Mouse (Mus musculus) layer of hippocampus, postnatal 10 days (tissue): ENCODE measurements at regions not wholly inside any gene's neighbourhood (a gene's known extent, or its start where the extent isn't known, plus 50 kb on each side); places are given as distances from the start of the nearest gene placed in this dataset.
A peak's percentile ranks its signal among the peaks of the same experiment; 100 is the strongest.

Source experiments
- DNase-seq, 2 experiments: peaks; one replicate each; pipeline ENCODE4 v3.0.0; 2021; ENCODE audit warnings: low spot score in 2 of 2

DNA sequence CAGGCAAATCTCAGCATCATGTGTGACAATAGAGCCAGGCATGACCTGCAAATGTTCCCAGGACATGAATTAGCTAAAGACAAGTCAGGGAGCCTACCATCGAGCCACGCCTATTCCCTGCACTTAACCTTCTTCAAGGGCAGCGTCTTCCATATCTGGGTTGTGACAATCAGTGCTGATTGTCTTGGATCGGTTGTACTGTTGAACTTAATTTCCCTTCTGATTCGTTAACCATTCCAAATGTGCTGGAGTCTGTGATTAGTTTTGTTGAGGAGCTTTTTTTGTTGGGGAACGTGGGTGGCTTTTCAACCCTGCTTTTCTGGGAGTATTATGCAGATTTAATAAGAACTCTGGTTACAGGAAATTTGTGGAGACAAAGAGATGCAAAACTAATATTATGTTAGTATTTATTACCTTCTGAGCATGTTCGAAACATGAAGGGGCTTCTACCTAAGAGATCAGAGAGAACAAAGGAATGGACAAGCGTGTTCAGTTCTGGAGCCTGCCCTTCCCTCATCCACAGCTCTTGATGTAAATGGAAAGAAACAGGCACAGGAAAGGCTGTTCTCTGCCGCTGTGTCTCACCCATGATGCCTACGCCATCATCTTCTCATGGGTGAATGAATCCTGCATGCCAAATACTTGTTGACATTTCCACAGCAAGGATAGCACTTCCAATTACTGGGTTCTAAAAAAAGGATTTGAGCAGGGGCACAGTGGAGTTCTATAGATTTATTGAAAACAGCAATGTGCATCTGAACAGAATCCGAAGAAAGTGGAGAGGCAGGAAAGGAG, 313.4 kb upstream of the Tle4 start:
- no peak for DNase-seq

DNA sequence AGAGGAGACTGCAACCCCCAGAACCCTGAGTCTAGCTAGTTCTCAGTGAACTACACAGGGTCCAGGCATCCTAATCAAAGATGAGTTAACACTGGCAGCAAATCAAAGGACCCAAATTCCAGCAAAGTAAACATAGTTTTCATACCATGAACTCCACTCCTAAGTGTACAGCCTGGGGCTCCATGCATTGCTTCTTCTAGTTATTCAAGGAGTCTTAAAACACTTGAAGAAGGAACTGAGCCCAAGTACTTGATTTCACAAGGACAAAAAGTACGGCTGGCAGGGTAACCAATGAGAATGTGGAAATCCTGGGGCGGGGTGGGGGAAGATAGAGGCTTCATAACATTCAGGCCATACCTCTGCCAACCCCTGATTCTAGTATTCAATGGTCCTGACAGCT, 297.0 kb upstream of the Tle4 start:
- DNase-seq, result no peak

DNA sequence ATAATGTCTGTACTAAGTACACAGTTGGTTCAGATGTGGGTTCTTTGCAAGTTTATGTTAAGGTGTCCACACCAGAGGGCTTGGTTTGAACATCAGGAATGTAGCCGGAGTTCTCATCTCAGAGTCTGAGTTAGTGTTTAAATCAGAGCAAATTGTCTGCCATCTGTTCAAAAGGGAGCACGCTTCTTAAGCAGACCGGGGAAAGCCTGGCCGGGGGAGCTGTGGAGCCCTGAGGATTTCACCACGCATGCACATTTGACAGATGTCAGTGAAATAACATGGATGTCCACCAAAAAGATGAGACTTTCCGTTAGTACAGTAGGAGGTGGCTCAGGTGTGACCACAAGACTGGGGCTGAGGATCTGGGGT, 294.5 kb upstream of the Tle4 start:
- no peak for DNase-seq

DNA sequence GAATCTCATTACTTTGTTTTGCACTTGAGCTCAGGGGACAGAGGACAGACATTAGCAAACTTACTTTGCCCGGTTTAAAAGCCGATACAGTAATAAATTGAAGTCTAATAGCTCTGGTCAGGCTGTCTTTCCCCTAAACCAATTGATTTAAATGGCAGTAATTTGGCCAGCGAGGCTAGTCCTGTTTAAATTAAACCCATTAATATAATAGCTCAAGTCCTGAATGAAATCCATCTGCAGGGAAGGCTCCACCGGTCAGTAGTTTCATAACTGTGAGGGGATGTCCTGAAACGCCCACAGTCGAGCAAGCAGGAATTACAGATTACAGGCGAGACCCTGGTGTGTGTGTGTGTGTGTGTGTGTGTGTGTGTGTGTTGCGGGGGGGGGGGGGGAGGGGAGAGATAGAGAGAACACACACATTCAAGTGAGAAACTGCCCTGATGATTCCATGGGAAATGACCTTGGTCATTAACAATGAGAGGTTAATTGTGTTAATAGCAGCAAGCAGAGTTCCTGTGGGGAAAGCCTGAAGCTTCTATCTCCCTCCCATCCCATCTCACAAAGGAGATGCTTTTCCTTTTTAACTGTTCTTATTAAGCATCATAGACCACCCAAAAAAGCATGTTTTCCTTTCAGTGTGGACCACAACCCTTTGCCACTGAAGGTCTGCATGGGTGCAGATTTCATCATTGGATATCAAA, 294.0 kb upstream of the Tle4 start:
- no peak for DNase-seq

DNA sequence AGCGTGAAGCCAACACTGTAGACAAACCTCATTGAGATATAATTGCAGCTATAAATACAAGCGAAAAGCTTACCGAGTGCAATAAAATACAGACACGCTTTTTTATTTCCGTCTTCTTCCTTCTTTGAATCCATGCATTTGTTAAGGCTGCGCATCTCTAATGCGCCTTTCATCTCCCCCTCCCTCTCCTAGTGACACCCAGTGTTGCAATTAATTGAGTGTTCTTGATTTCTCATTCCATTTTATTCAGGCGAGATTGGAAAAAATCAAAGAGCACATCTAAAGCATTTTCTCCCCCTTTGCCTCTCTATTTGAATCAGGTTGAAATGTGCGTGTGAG, 293.2 kb upstream of the Tle4 start:
- no peak for DNase-seq

DNA sequence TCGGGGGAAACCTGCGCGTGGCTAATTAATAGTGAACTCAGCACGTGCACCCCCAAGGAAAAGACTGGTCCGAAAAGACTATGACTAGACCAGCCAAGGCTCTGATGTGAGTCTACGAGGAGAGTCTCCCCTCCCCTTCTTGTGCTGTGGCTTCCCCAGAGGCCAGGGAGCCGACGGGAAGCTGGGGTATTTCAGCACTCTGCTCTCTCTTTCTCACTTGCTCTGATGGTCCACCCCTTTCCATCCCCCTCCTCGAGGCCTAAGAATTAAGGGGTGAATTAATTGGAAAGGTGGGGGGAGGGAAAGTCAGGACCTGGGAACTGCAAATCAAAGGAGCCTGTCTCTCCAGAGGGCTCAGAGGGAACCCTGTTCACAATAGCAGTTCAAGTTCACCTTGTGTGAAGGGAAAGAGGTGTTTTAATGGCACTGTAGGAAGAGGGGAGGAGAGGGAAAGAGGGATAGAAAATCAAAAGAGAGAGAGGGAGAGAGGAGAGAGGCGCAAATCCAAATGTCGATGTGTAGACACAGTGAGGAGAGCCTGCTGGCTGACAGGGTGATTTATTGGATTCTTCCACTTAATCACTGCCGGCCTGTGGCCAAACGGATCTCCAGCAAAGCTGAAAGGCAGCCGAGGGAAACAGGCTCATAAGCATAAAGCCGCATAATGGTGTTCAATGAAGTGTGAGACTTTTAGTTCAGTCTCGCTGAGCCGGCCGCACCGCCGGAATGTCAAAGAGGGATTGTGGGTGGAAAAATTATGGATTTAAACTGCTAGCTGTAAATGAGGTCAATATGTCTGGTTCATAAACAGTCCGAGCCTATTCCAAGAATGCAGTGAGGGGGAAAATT, 292.6 kb upstream of the Tle4 start:
- peak; percentile 37 to 65 for DNase-seq

DNA sequence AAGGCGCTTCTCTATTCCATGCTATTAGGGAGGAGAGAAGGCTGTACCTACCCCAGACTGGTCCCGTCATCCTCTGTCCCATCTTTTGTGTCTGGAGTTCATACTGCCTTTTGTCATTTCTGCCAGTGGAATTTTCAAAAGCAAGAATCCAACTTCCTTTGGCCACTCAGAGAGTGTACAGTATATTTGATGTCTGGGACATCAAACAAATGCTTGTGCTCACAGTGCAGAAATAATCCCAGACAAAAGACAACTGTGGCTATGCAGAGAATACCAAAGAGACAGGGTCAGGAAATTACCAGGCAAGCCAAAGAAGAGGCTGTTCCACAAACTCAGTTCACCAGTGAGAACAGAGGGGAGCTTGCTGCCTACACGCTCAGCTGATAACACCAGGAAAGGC, 291.9 kb upstream of the Tle4 start:
- no peak for DNase-seq

DNA sequence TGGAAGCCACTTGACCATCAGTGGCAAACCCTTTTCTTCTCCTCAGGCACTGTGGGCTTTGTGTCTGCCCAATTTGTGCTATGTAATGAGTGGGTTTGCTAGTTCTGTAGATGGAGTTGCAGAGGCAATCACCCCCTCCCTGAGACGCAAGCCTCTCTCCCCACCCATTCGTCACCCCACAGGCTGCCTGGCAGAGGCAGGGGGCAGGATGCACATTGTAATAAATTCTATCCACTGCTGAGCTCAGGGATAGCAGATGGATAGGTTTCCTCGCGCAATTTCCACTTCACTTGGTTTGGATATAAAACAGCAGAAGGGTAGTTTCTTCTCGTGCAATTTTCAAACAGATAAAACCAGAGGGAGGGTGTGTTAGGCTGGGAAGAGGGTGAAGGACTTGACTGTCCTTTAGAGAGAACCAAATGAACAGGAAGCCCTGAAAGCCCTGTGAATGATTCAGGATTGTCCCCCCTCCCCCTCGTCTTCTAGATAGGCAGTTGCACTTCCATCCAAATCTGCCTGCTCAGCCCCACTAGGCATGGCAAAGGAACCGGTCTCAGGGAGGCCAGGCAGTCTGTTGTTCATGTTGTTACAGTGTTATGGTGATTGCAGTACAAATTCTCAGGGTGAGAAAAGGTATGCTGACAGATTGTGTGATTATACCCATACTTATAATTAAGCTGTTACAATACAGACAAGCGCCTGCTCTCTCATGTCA, 286.0 kb upstream of the Tle4 start:
- DNase-seq, result peak in 1 of 2 experiments; percentile 20

DNA sequence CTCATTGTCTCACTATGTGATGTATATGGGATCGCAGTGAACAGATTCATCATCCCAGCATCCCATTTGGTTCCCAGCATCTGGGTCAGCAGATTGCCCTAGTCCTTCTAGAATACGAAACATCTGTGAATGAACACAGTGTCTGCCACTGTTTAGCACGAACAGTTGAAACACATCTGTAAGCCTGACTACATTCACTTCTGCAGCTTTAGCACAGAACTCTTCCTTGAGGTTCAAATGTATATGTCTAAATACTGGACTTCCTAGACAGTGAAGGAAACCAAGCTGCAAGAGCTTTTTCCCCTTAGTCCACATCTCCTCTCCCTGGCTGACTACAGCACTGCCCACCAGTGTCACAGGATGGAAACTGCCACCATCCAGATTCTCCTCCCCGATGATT, 283.0 kb upstream of the Tle4 start:
- no peak for DNase-seq

DNA sequence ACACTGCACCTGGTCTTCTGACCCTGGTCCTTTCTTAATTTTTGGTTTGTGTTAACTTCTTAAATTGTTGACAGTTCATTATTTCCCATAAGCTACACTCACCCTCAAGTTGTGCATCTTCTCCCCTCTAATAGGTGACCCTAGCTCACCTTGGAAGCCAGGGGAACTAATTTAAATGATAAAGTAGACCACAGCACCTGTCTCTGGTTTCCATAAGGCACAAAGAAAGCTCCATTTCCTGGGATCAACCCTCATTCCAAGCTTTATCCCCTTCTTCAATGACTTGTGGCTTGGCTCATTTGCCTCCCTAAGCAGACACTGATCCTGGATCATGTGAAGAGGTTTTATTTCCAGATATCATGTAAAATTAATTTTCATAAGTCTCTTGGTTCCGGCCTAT, 276.1 kb upstream of the Tle4 start:
- no peak for DNase-seq

DNA sequence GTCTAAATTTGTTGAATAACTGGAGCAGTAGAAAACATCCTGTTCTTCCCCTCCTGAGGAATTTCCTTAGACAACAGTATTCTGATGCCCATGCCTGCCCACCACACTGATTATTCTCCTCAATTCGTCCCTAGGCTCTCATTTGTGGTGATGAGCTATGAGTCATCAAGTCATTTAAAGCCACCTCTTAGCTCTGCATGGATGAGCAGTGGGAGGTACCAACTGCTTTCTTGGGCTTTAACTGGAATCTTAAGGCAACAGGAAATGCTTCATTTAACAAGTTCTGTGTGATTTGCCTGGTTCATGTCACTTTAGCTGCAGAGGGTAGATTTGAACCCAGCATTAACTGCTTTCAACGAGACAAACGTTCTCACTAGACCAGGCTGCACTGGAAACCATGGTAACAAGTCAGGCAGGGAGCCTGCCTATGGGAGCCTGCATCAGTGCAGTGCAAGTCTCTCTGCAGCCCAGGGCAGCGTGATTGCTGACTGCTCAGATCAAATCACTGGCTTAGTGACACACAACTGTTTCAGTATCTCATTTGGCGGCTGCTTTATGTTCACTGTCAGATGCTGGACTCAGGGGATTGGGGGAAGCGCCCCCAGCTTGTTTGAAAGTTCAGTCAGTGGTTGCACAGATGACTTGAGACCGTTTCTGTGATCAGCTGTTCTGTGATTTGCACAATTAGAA, 273.5 kb upstream of the Tle4 start:
- DNase-seq, result peak in 1 of 2 experiments; percentile 34

DNA sequence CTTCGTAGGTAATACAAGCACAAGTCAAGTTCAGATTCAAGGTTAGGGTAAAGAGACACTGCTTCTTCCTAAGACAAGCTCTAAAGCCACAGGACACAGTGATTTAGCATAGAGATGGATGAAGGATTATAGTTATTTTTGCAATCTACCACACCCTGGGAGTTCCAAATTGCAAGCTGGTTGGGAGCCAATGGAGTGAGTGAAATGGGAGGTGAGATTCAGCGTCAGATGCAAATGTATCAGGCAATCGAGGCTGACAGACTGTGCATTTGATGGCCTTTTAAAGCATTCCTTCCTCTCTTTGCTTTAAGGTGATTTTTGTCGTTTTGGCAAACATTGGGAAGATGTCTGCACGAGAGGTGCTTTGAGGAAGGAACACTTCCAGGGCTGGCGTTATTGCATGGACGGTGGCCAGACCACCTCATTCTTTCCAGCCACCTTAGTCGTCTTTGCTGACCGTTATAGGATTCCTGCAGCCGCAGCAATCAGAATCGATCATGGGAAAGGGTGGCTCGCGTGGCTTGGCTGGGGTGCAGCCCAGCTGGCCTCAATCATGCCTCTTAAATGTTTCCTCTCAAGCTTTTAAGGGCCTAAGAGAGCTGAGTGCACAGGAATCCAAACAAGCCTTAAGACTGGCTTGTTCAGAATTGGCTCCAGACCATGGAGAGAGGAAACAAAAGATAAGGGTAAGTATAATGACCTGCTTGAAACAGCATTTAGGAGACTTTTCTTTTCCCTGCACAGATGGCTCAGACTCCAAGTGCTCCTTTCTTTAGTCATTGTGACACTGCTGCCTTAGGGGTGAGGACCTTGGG, 265.0 kb upstream of the Tle4 start:
- DNase-seq, result no peak

DNA sequence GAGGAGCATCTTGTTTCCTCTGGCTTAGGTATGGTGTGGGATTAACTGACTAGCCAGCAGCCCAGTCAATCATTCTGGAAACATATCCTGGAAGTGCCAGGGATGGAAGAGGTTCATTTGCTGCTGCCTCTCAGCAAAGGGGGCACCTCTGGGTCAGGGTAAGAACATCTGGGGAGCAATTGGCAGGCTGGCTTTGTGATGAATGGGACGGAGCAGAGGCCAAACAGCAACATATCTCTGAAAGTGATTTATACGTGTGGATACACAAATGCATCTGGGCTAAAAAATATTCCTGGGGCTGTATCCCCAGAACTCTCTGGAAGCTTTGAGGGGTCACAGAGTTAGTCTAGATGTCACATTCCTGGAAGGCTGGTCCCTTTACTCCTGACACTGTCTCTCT, 257.2 kb upstream of the Tle4 start:
- no peak for DNase-seq

DNA sequence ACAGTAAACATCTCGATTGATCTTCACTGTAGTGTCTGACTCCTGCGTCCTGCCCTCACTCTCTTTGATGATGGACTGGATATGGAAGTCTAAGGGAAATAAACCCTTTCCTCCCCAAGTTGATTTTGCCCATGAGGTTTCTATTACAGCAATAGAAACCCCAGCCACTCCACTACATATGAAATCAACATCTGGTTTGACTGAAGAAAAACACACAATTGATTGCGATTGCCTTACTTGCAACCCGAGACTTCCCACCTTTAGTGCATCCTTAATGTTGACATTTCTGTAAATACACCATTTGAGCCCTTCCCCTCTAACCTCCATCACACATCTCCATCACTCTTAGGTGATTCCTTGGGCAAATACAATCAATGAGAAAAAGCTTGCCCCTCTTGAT, 255.6 kb upstream of the Tle4 start:
- DNase-seq, result no peak

DNA sequence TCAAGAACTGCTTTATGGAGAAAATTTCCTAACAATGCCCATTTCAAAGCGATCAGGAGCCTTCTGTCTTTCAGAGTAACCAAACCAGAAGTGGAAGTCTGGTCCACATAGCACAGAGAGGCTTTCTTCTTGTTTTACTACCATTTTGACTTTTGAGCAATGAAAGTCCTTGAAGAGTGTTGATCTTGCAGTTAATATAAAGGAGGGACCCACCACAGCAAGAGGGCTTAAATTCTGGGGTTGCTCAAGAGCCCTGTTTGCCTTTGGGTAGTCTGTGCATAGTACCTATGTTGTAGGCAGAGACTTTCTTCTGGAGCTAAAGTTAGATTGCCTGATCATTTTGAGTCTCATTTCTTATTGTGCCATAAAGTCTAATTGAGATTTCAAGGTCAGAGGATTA, 251.7 kb upstream of the Tle4 start:
- no peak for DNase-seq

DNA sequence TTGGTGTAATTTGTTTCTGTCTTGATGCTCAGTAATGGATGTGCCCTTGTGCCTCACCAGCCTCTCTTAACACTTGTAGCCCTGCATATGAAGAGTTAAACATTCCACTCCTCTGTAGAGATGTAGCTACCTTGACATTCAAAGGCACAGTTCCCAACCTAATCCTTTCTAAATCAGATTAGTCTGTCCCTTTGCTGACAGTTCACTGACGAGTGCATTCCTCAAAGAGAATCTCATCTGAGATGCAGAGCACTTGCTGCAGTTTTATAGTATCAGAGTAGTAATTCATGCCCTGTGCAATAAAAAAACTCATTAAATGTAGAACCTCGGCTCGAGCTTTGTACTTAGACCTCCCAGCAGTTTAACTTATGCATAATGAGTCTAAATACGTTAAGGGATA, 249.3 kb upstream of the Tle4 start:
- DNase-seq, result no peak

DNA sequence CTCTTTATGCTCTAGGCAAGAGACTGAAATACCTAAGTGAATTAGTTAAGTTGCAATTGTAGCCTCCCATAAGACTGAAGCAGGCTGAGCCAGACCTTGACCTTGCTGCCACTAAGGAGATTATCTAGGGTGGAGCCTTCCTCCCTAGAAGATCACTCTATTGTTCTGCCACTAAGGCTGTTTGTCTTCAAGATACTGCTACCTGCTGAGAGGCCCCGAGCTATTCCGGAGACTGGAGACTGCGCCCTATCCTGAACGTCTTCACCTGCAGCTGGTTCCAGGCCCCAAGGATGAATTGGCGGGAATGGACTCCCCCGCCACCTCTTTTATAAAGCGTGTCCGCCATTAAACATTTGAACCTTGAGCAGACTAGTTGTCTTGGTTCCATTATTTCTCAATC, 237.8 kb upstream of the Tle4 start:
- DNase-seq, result no peak

DNA sequence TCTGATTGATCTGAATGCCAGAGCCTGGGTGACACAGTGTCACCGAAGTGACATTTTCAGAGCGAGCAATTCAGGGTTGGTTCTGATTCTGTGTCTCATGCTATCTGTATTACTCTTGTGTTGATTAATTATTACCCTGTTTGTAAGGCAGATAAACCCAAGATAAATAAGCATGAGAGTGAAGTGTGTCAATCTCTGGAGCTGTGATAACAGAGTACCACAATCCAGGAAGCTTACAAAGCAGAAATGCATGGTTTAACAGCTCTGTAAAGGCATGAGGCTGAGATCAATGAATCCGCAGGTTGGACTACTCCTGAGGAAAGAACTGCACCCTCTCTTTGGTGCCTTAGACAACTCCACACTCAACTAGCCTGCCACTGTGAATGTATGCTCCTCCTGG, 218.5 kb upstream of the Tle4 start:
- DNase-seq, result no peak

DNA sequence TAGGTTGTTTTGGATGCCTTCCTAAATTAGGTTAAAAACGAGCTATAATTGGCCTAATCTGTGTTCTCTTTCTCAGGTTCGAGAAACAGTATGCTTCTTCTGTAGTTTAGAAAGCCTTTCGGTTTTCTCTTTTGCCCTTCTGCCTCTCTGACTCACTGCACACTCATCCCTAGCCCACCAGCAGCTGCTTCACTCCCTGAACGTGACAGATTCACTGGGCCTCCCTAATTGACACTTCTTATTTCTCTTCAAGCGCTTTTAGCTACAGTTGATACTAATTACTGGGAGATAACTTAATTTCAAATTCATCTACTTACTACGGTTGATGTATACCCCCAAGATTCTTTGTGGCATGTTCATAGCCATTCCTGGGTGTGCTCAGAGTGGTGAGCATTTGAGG, 208.9 kb upstream of the Tle4 start:
- DNase-seq, result no peak
